8 mouse cellular contexts compared by ENCODE assay signal in genomic region chr5:115317645-115318328, GRCm38 (mm10). TPM values are rescaled to one million over a fixed set of nuclear protein-coding genes. Genes with fewer than 3 reads are reported as not detected.
DNase-seq lines count a peak whose midpoint lies in the region; ATAC-seq and TF ChIP-seq lines count a peak whose summit lies in the region.

No protein-coding gene starts in this region.

- H3K9ac ChIP-seq in forebrain, postnatal 0 days = peak overlapping the region; percentile 25; the same call in 1 of the 2 replicates
- H3K9ac ChIP-seq in liver, embryonic 15.5 days = no peak overlapping the region

- H3K36me3 ChIP-seq in E14TG2a.4 (ENCODE audit: insufficient read depth, low read length) = no peaks in the 10 kb centered on the region
- no peaks in the 10 kb centered on the region for H3K36me3 ChIP-seq in forebrain, postnatal 0 days (ENCODE audit: insufficient read depth)
- H3K36me3 ChIP-seq in liver, embryonic 15.5 days (replicated peaks) = no peaks in the 10 kb centered on the region

- H3K4me1 ChIP-seq in E14TG2a.4 (replicated peaks; ENCODE audit: low read depth, low read length) = peaks cover 71% of the 10 kb centered on the region
- H3K4me1 ChIP-seq in forebrain, postnatal 0 days (ENCODE audit: insufficient read depth) = peaks cover 27% of the 10 kb centered on the region; the same call in 1 of the 2 replicates
- H3K4me1 ChIP-seq in liver, embryonic 15.5 days (replicated peaks) = peaks cover 46% of the 10 kb centered on the region

- no peak for ATAC-seq in forebrain, postnatal 0 days
- ATAC-seq in liver, embryonic 15.5 days (ENCODE audit: insufficient read depth) = no peak

- no peaks in the 10 kb centered on the region for H3K9me3 ChIP-seq in E14TG2a.4 (ENCODE audit: low read length)
- no peaks in the 10 kb centered on the region for H3K9me3 ChIP-seq in forebrain, postnatal 0 days (ENCODE audit: low read length)
- H3K9me3 ChIP-seq in liver, embryonic 15.5 days (replicated peaks) = no peaks in the 10 kb centered on the region

- no peak for TF ChIP-seq CTCF in E14TG2a.4 (conservative IDR thresholded peaks at IDR 0.05; ENCODE audit: low read length)
- 0 out of 2 replicates have a peak, but pooled peaks have one; percentile 10 for TF ChIP-seq CTCF in forebrain, postnatal 0 days (IDR thresholded peaks at IDR 0.05; ENCODE audit: low read depth)

- DNase-seq in cerebellum, postnatal 10 days = peak; percentile 65 to 68
- DNase-seq in cerebellum, postnatal 36 days = no peak
- DNase-seq in forebrain, postnatal 0 days = peak; percentile 26
- DNase-seq in thymus, postnatal 0 days (ENCODE audit: low spot score) = peak; percentile 67
- DNase-seq in cerebellum, adult 11 months = no peak
- DNase-seq in testis, postnatal 14 days (ENCODE audit: low spot score) = no peak

- WGBS in forebrain, postnatal 0 days = 10% methylated on average over 10 of the region's 10 CpGs
- 20% methylated on average over 10 of the region's 10 CpGs for WGBS in liver, embryonic 15.5 days (ENCODE audit: insufficient replicate concordance)

- H3K4me2 ChIP-seq in forebrain, postnatal 0 days (ENCODE audit: low read depth) = no peak overlapping the region
- peak overlapping the region; percentile 19; the same call in 1 of the 2 replicates for H3K4me2 ChIP-seq in liver, embryonic 15.5 days

- peak overlapping the region; percentile 56 for H3K4me3 ChIP-seq in E14TG2a.4 (replicated peaks; ENCODE audit: low read length)
- no peak overlapping the region for H3K4me3 ChIP-seq in forebrain, postnatal 0 days (ENCODE audit: low read depth, low read length)
- no peak overlapping the region for H3K4me3 ChIP-seq in liver, embryonic 15.5 days (replicated peaks)

- peaks cover 10% of the 10 kb centered on the region; the same call in 1 of the 2 replicates for H3K27me3 ChIP-seq in E14TG2a.4 (ENCODE audit: insufficient read depth, low read length)
- H3K27me3 ChIP-seq in forebrain, postnatal 0 days (ENCODE audit: insufficient read depth, low read length) = no peaks in the 10 kb centered on the region
- no peaks in the 10 kb centered on the region for H3K27me3 ChIP-seq in liver, embryonic 15.5 days

- H3K27ac ChIP-seq in forebrain, postnatal 0 days (ENCODE audit: low read depth, low read length) = peak overlapping the region; percentile 57; the same call in 1 of the 2 replicates
- H3K27ac ChIP-seq in liver, embryonic 15.5 days (replicated peaks) = no peak overlapping the region

RNA-seq across cellular contexts. Expression of gene Srsf9, which starts 9.2 kb away (rescaled TPM):
- 43.7 and 49.9 TPM in 2 replicates for total RNA-seq in forebrain, postnatal 0 days (2014; rRNA removed)
- 112 and 117 TPM in 2 replicates for polyA plus RNA-seq in forebrain, postnatal 0 days (2015; fragmentation: Nextera tagmentation; extraction: Ambion mirVana)
- polyA plus RNA-seq in liver, embryonic 15.5 days (2015; fragmentation: Nextera tagmentation; extraction: Ambion mirVana) = 88.7 and 92.1 TPM in 2 replicates
- 236 and 257 TPM in 2 replicates for polyA plus RNA-seq in thymus, postnatal 0 days (2015; fragmentation: Nextera tagmentation; extraction: Ambion mirVana)

RNA-seq across cellular contexts. Expression of gene Dynll1, which starts 17.0 kb away (rescaled TPM):
- total RNA-seq in forebrain, postnatal 0 days (2014; rRNA removed) = 259 and 351 TPM in 2 replicates
- polyA plus RNA-seq in forebrain, postnatal 0 days (2015; fragmentation: Nextera tagmentation; extraction: Ambion mirVana) = 1,192 and 1,422 TPM in 2 replicates
- polyA plus RNA-seq in liver, embryonic 15.5 days (2015; fragmentation: Nextera tagmentation; extraction: Ambion mirVana) = 525 and 554 TPM in 2 replicates
- 1,203 and 1,571 TPM in 2 replicates for polyA plus RNA-seq in thymus, postnatal 0 days (2015; fragmentation: Nextera tagmentation; extraction: Ambion mirVana)

RNA-seq across cellular contexts. Expression of gene Gatc, which starts 23.2 kb away (rescaled TPM):
- total RNA-seq in forebrain, postnatal 0 days (2014; rRNA removed) = 21.8 and 25.5 TPM in 2 replicates
- 34.8 and 40.2 TPM in 2 replicates for polyA plus RNA-seq in forebrain, postnatal 0 days (2015; fragmentation: Nextera tagmentation; extraction: Ambion mirVana)
- polyA plus RNA-seq in liver, embryonic 15.5 days (2015; fragmentation: Nextera tagmentation; extraction: Ambion mirVana) = 11.6 and 13.4 TPM in 2 replicates
- 11.6 and 12.5 TPM in 2 replicates for polyA plus RNA-seq in thymus, postnatal 0 days (2015; fragmentation: Nextera tagmentation; extraction: Ambion mirVana)

RNA-seq across cellular contexts. Expression of gene Triap1, which starts 23.2 kb away (rescaled TPM):
- 17.3 and 22.8 TPM in 2 replicates for total RNA-seq in forebrain, postnatal 0 days (2014; rRNA removed)
- polyA plus RNA-seq in forebrain, postnatal 0 days (2015; fragmentation: Nextera tagmentation; extraction: Ambion mirVana) = 60.5 and 68.0 TPM in 2 replicates
- 26.6 and 29.6 TPM in 2 replicates for polyA plus RNA-seq in liver, embryonic 15.5 days (2015; fragmentation: Nextera tagmentation; extraction: Ambion mirVana)
- polyA plus RNA-seq in thymus, postnatal 0 days (2015; fragmentation: Nextera tagmentation; extraction: Ambion mirVana) = 64.6 and 65.2 TPM in 2 replicates

RNA-seq across cellular contexts. Expression of gene Cox6a1, which starts 31.0 kb away (rescaled TPM):
- 628 and 701 TPM in 2 replicates for total RNA-seq in forebrain, postnatal 0 days (2014; rRNA removed)
- polyA plus RNA-seq in forebrain, postnatal 0 days (2015; fragmentation: Nextera tagmentation; extraction: Ambion mirVana) = 1,510 and 1,858 TPM in 2 replicates
- polyA plus RNA-seq in liver, embryonic 15.5 days (2015; fragmentation: Nextera tagmentation; extraction: Ambion mirVana) = 700 and 702 TPM in 2 replicates
- polyA plus RNA-seq in thymus, postnatal 0 days (2015; fragmentation: Nextera tagmentation; extraction: Ambion mirVana) = 1,056 and 1,106 TPM in 2 replicates

Comparison
In these comparisons a context has a peak if more than half of its experiments do, and no peak if none do; other contexts are left out.
1. DNase-seq: peak in cerebellum, postnatal 10 days (2 of 2), forebrain, postnatal 0 days (single experiment) and thymus, postnatal 0 days (single experiment); none in cerebellum, postnatal 36 days (0 of 2), cerebellum, adult 11 months (single experiment) and testis, postnatal 14 days (single experiment).